Mouse (Mus musculus): ENCODE data around the gene Olfr1256. TPM values are rescaled to one million over a fixed set of nuclear protein-coding genes. Genes with fewer than 3 reads are reported as not detected.

Gene Olfr1256
- not detected in 2 replicates for polyA plus RNA-seq (2012; rRNA removed)

DNA sequence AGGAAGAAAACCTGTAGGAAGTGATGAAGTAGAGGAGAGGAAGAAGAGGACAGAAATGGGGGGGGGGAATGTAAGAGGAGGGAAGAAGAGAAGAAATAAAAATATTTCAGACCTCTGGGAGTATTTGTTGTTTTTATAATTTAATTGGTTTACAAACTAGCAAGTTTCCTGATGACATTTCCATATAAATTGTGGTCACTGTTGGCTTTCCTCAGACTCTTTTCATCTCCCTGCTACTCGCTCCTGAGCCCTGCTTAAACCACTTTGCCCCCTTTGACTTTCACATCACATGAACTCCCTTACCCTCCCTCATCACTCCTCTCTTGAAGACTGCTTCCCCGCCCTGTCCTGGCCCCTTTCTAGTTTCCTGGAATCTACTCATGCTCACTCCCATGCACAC, at the start of gene Olfr1256:
TSS of gene Olfr1256 (minus strand) at position 101 of the 400 bp plus-strand sequence.

DNA sequence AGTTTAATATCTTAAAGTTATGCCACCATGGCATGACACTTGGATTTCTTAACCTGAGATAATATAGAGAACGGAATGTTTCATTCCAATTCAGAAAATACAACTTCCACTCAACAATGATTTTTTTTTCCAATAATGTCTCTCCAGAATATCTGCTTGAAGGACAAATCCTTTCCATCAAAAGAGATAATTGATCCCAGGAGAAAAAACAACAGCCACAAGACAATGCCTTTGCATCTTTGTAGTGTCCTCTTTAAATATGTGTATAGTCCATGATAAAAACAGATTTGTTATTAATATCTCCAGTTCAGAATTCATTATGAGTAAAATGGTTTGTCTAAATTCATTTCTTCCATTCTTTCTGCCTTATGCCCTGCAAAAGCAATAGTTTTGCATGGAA, 36.8 kb upstream of the Olfr1256 start, which contains the start of gene Olfr1257:
TSS of gene Olfr1257 (plus strand) at position 301 of the 400 bp plus-strand sequence.

DNA sequence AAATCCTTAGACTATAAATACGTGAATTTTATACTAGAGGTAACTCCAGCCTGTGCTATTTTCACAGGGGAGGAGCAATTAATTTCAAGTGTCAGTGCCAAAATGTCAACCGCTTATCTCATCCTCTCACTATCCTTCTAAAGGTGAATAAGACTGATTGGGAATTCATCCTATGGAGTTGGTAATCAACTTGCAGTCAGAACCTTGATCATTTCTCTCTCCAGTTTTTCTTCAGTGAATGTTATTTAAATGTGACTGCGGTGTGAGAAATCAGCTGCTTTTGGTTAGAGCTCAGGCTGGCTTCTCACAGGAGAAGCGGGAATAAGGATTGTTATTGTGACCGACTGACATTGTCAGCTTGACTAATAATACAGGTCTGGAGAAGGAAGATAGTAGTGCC, 6.8 kb upstream of the Olfr1256 start, which contains the start of gene Olfr48:
TSS of gene Olfr48 (minus strand) at position 101 of the 400 bp plus-strand sequence.

DNA sequence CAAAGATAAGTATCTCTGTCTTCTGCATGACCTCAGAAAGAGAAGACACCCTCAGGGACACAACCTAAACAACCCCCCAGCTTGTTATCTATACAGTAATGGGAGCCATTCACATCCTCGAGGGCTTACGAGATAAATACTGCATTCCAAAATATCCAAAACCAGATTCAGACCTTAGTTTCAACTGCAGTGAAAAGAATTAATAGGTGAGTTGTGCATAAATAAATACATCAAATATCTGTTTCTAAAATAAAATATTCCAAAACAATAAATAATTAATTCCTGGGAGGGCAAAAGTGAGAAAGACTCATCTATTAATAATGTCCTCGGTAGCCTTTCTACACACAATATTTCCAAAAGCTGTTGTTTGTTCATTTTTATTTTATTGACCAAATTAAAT, 29.6 kb downstream of the Olfr1256 start, which contains the start of gene Olfr1255:
TSS of gene Olfr1255 (plus strand) at position 301 of the 400 bp plus-strand sequence.

DNA sequence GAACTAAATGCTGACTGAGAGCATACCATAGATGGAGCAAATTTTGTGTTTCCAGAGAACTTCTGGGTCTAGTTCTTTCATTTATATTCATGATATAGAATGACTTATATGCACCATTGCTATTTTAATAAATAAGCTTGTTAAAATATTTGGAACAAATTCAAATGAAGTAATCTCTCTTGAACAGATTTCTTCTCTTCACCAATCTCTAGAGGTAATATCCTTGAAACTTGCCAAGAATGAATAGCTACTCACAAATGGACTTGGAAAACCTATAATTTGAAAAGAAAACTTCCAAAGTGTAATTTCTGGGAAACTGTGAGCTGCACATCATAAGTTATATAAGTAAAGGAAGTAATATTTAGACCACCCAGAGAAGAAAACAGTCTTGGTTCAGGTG, 47.8 kb downstream of the Olfr1256 start, which contains the start of gene Olfr1254:
TSS of gene Olfr1254 (minus strand) at position 101 of the 400 bp plus-strand sequence.

Other genes with a start within 250 kb of the Olfr1256 start
- not detected in 2 replicates for gene Olfr1246, start 248.4 kb downstream of the Olfr1256 start, polyA plus RNA-seq (2012; rRNA removed)
- gene Olfr1247, start 227.4 kb downstream of the Olfr1256 start, polyA plus RNA-seq (2012; rRNA removed) = not detected in 2 replicates
- gene Olfr1248, start 223.3 kb downstream of the Olfr1256 start, polyA plus RNA-seq (2012; rRNA removed) = not detected in 2 replicates
- not detected in 2 replicates for gene Olfr1249, start 206.6 kb downstream of the Olfr1256 start, polyA plus RNA-seq (2012; rRNA removed)
- gene Olfr1250, start 180.1 kb downstream of the Olfr1256 start, polyA plus RNA-seq (2012; rRNA removed) = not detected in 2 replicates
- gene Olfr1251, start 169.6 kb downstream of the Olfr1256 start, polyA plus RNA-seq (2012; rRNA removed) = not detected in 2 replicates
- not detected in 2 replicates for gene Olfr1252, start 116.5 kb downstream of the Olfr1256 start, polyA plus RNA-seq (2012; rRNA removed)
- not detected in 2 replicates for gene Olfr1253, start 84.5 kb downstream of the Olfr1256 start, polyA plus RNA-seq (2012; rRNA removed)
- gene Olfr1254, start 47.9 kb downstream of the Olfr1256 start, polyA plus RNA-seq (2012; rRNA removed) = not detected in 2 replicates
- gene Olfr1255, start 29.5 kb downstream of the Olfr1256 start, polyA plus RNA-seq (2012; rRNA removed) = not detected in 2 replicates
- gene Olfr48, start 6.7 kb upstream of the Olfr1256 start, polyA plus RNA-seq (2012; rRNA removed) = 0.14 TPM in 1 of 2 replicates, not detected in the other
- not detected in 2 replicates for gene Olfr1257, start 36.9 kb upstream of the Olfr1256 start, polyA plus RNA-seq (2012; rRNA removed)
- gene Olfr1258, start 85.8 kb upstream of the Olfr1256 start, polyA plus RNA-seq (2012; rRNA removed) = not detected in 2 replicates
- gene Olfr1259, start 107.1 kb upstream of the Olfr1256 start, polyA plus RNA-seq (2012; rRNA removed) = 0.01 and 0.09 TPM in 2 replicates
- gene Olfr1260, start 132.8 kb upstream of the Olfr1256 start, polyA plus RNA-seq (2012; rRNA removed) = not detected in 2 replicates
- gene Olfr1261, start 149.7 kb upstream of the Olfr1256 start, polyA plus RNA-seq (2012; rRNA removed) = not detected in 2 replicates
- not detected in 2 replicates for gene Olfr1262, start 158.6 kb upstream of the Olfr1256 start, polyA plus RNA-seq (2012; rRNA removed)
- gene Olfr1263, start 170.6 kb upstream of the Olfr1256 start, polyA plus RNA-seq (2012; rRNA removed) = not detected in 2 replicates
- gene Olfr1264, start 184.0 kb upstream of the Olfr1256 start, polyA plus RNA-seq (2012; rRNA removed) = not detected in 2 replicates
- gene Olfr1265, start 193.8 kb upstream of the Olfr1256 start, polyA plus RNA-seq (2012; rRNA removed) = not detected in 2 replicates
- not detected in 2 replicates for gene Olfr140, start 222.0 kb upstream of the Olfr1256 start, polyA plus RNA-seq (2012; rRNA removed)

Data from central nervous system, embryonic 18 days (tissue).